8 mouse cellular contexts compared by ENCODE assay signal in the genomic region with DNA sequence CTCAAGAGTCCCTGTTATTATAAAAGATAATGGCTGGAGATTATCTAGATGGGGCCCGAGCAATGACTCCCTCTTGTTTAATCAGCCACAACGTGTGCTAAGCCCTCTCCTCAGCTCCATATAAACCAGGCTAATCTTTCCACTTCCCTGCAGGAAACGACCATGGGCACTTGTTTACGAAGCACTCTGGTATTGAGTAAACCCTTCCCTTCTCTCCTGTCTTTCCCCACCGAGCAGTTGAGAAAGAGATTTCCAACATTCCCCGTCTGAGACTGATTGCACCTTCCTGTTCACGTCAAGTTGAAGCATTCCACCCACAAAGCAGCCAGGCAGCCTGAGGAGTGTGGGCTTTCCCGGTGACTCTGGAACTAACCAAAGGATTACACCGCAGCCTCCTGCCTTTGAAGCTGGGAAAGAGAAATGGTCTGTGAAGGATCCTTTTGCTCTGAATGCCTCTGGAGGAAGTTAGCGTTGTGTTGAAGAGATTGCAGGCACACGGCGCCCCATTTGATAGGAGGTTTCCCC.
DNase-seq lines count a peak whose midpoint lies in the region; ATAC-seq lines count a peak whose summit lies in the region.

No protein-coding gene starts in this region.

- H3K4me3 ChIP-seq in hindbrain, embryonic 14.5 days (replicated peaks; ENCODE audit: low read length), result no peak overlapping the region

- no peaks in the 10 kb centered on the region for H3K9me3 ChIP-seq in hindbrain, embryonic 14.5 days (ENCODE audit: control insufficient read depth, low read length)

- no peak for ATAC-seq in hindbrain, embryonic 14.5 days (ENCODE audit: low FRiP score)
- no peak for ATAC-seq in erythroid progenitor cell, adult 5-6 weeks (replicated peaks; ENCODE audit: low FRiP score, poor library complexity, severe bottlenecking)

- no peaks in the 10 kb centered on the region for H3K36me3 ChIP-seq in hindbrain, embryonic 14.5 days (replicated peaks; ENCODE audit: control insufficient read depth, insufficient read depth)

- H3K27ac ChIP-seq in hindbrain, embryonic 14.5 days, result no peak overlapping the region

- WGBS in hindbrain, embryonic 14.5 days, result 23% methylated on average over 12 of the region's 12 CpGs

- H3K4me2 ChIP-seq in hindbrain, embryonic 14.5 days (replicated peaks), result 0 out of 2 replicates have a peak overlapping the region, but pooled peaks have one; percentile 11

- no peaks in the 10 kb centered on the region for H3K27me3 ChIP-seq in hindbrain, embryonic 14.5 days (ENCODE audit: control insufficient read depth, insufficient read depth, low read length)

- 0 out of 2 replicates have a peak, but pooled peaks cover 2% of the 10 kb centered on the region for H3K4me1 ChIP-seq in hindbrain, embryonic 14.5 days (replicated peaks; ENCODE audit: control insufficient read depth, insufficient read depth, low read length)

- no peak overlapping the region for H3K9ac ChIP-seq in hindbrain, embryonic 14.5 days

- peak; percentile 4 for DNase-seq in right cerebral cortex, postnatal 25 days
- no peak for DNase-seq in right cerebral cortex, postnatal 10 days (ENCODE audit: low spot score in 2 of 2)
- DNase-seq in hindbrain, embryonic 14.5 days (ENCODE audit: low spot score), result no peak
- peak; percentile 34 for DNase-seq in lung, postnatal 14 days
- peak; percentile 70 for DNase-seq in yolk sac, embryonic 10.5 days (ENCODE audit: low spot score)
- no peak for DNase-seq in spleen, postnatal 4 days (ENCODE audit: low spot score in 2 of 2)
- DNase-seq in adrenal gland, adult 8-10 months, result no peak

Comparison
In these comparisons a context has a peak if more than half of its experiments do, and no peak if none do; other contexts are left out.
1. DNase-seq: peak in right cerebral cortex, postnatal 25 days (single experiment), lung, postnatal 14 days (single experiment) and yolk sac, embryonic 10.5 days (single experiment); none in right cerebral cortex, postnatal 10 days (0 of 2), hindbrain, embryonic 14.5 days (single experiment), spleen, postnatal 4 days (0 of 2) and adrenal gland, adult 8-10 months (single experiment).